Mouse (Mus musculus): ENCODE results near the gene Becn1. TPM values are rescaled to one million over a fixed set of nuclear protein-coding genes. Genes with fewer than 3 reads are reported as not detected.

The Becn1 gene
- polyA plus RNA-seq, 1 experiment, result not detected

DNA sequence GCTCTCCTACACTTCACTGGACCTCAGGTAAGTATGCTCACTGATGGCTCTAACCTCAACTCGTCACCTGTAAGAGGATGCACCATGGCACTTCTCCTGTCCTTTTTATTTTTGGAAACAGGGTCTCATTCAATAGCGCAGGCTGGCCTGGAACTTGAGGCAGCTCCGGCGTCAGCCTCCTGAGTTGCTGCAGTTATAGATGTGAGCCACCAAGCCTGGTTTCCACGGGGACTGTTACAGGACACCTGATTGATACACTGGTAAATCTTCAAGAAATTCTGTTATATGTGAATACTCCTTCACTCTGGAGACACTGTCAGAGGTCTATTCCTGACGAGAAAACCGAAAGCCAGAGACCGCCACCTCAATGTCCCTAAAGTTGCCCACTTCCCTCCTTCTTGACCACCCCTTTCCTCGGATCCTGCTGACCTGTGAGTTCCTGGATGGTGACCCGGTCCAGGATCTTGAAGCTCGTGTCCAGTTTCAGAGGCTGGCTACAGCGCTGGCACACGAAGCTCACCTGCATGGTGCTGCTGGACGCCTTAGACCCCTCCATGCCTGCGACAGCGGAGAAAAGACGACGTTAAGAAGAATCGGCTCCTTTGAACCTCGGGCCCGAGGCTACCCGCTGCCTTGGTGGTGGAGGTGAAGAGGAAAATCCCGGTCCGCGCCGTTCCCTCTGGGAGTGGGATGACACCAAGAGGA, 635 bp downstream of the Becn1 start:
- WGBS, result 11% methylated on average over 26 of the region's 26 CpGs
- Histone ChIP-seq H3K4me3 (ENCODE audit: insufficient read depth, low read depth, low read length) (peak overlapping the region; percentile 72), H3K27ac (ENCODE audit: insufficient read depth, low read depth, low read length) (no peak overlapping the region), H3K4me1 (ENCODE audit: control insufficient read depth, insufficient read depth, low read length) (peaks cover 5% of the 10 kb centered on the region; the same call in 1 of the 2 replicates)
- TF ChIP-seq POLR2A (IDR thresholded peaks at IDR 0.05; ENCODE audit: insufficient read depth, low read depth, low read length) (no peak), CTCF (IDR thresholded peaks at IDR 0.05; ENCODE audit: insufficient read depth, low read depth, low read length) (no peak)

DNA sequence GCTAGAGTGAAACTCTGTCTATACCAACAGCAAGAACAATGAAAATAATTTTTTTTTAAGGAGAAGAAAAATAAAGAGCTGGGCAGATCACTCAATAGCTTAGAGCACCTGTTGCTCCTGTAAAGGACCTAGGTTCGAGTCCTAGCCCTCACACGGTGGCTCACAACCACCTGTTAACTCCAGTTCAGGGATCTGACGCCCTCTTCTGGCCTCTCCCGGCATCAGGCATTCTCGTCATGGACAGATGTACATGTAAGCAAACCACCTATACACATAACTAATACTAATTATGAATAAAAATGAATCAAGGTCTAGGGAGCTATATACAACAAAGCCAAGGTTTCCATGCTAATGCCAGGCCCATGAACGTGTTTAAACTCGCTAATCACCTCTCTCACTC, 1.2 kb downstream of the Becn1 start:
- Histone ChIP-seq H3K4me1 (ENCODE audit: control insufficient read depth, insufficient read depth, low read length) (peaks cover 5% of the 10 kb centered on the region; the same call in 1 of the 2 replicates), H3K27ac (ENCODE audit: insufficient read depth, low read depth, low read length) (no peak overlapping the region), H3K4me3 (ENCODE audit: insufficient read depth, low read depth, low read length) (no peak overlapping the region)
- TF ChIP-seq POLR2A (IDR thresholded peaks at IDR 0.05; ENCODE audit: insufficient read depth, low read depth, low read length) (no peak), CTCF (IDR thresholded peaks at IDR 0.05; ENCODE audit: insufficient read depth, low read depth, low read length) (no peak)
- WGBS, result 66% methylated on average over 7 of the region's 7 CpGs

DNA sequence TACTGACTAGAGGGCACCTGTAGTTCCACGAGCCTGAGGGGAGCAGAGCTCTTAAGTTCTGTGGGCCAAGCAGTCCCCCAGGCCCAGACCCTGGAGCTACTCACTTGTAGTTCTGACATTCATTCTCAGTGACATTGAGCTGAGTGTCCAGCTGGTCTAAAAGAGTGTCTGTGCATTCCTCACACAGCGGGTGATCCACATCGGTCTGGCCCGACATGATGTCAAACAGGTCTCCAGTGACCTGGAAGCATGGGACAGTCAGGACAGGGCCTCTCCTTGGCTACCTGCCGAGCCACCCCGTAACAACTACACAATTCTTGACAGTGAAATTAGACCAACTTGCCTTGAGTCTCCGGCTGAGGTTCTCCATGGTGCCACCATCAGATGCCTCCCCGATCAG, 6.9 kb downstream of the Becn1 start:
- Histone ChIP-seq H3K4me3 (ENCODE audit: insufficient read depth, low read depth, low read length) (no peak overlapping the region), H3K27ac (ENCODE audit: insufficient read depth, low read depth, low read length) (no peak overlapping the region), H3K4me1 (ENCODE audit: control insufficient read depth, insufficient read depth, low read length) (no peaks in the 10 kb centered on the region)
- TF ChIP-seq CTCF (IDR thresholded peaks at IDR 0.05; ENCODE audit: insufficient read depth, low read depth, low read length) (no peak), POLR2A (IDR thresholded peaks at IDR 0.05; ENCODE audit: insufficient read depth, low read depth, low read length) (no peak)
- WGBS, result 91% methylated on average over 8 of the region's 8 CpGs

DNA sequence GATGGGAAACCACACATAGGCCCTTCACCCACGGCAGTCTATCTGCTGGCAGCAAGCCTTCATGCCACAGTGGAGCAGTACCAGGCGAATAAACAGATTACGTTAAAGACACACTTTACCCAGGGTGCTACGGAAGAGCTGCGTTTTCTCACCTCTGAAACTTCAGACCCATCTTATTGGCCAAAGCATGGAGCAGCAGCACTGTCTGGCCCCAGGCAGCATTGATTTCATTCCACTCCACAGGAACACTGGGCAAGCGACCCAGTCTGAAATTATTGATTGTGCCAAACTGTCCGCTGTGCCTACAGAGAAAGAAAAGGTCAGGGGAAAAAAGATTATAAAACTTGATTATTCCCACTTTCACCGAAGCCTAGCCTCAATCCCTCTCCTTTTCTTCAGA, 10.9 kb downstream of the Becn1 start:
- 88% methylated on average over 8 of the region's 8 CpGs for WGBS
- no peak overlapping the region for H3K27ac ChIP-seq (ENCODE audit: insufficient read depth, low read depth, low read length)
- no peaks in the 10 kb centered on the region for H3K4me1 ChIP-seq (ENCODE audit: control insufficient read depth, insufficient read depth, low read length)
- no peak for TF ChIP-seq POLR2A (IDR thresholded peaks at IDR 0.05; ENCODE audit: insufficient read depth, low read depth, low read length)
- H3K4me3 ChIP-seq (ENCODE audit: insufficient read depth, low read depth, low read length), result no peak overlapping the region

DNA sequence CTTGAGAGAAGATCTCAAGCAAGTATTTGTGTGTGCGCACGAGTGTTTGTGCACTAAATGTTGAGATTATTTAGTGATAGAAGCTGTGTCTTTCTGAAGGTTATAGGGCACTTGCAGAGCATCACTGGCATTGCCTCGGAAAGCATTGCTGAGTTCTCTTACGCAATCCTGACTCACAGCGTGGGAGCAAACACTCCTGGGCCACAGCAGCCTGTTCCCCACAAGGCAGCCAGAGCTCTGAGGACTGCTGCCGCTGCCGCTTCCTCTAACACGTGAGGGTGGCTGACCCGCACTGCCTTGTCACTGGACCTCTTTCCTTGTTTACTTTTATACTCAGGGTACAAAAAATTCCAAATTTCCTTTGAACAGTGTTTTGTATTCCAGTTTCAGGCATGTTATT, 14.8 kb downstream of the Becn1 start:
- Histone ChIP-seq H3K4me1 (ENCODE audit: control insufficient read depth, insufficient read depth, low read length) (no peaks in the 10 kb centered on the region), H3K4me3 (ENCODE audit: insufficient read depth, low read depth, low read length) (no peak overlapping the region), H3K27ac (ENCODE audit: insufficient read depth, low read depth, low read length) (no peak overlapping the region)
- WGBS, result 76% methylated on average over 9 of the region's 9 CpGs
- TF ChIP-seq POLR2A (IDR thresholded peaks at IDR 0.05; ENCODE audit: insufficient read depth, low read depth, low read length), result no peak
- no peak for TF ChIP-seq CTCF (IDR thresholded peaks at IDR 0.05; ENCODE audit: insufficient read depth, low read depth, low read length)

DNA sequence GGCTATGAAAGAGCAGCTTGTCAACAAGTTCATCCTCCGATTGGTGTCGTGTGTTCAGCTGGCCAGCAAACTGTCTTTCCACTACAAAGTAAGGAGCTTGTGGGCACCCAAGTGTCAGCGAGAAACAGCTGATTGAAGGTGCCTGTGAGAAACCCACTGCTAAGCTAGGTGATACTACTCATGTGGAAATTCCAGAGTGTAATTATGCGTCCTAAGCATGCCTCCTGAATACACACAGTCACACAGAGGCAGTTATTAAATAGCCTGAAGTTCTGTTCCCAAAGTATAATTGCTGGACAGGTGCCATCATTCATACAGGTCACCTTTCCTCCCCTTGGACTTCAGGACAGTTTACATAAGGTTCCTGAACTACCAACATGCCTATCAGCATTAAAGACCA, 18.3 kb downstream of the Becn1 start:
- WGBS, result 70% methylated on average over 4 of the region's 4 CpGs
- H3K4me3 ChIP-seq (ENCODE audit: insufficient read depth, low read depth, low read length), result no peak overlapping the region
- TF ChIP-seq CTCF (IDR thresholded peaks at IDR 0.05; ENCODE audit: insufficient read depth, low read depth, low read length) (no peak), POLR2A (IDR thresholded peaks at IDR 0.05; ENCODE audit: insufficient read depth, low read depth, low read length) (no peak)
- H3K4me1 ChIP-seq (ENCODE audit: control insufficient read depth, insufficient read depth, low read length), result peaks cover 3% of the 10 kb centered on the region
- H3K27ac ChIP-seq (ENCODE audit: insufficient read depth, low read depth, low read length), result no peak overlapping the region

DNA sequence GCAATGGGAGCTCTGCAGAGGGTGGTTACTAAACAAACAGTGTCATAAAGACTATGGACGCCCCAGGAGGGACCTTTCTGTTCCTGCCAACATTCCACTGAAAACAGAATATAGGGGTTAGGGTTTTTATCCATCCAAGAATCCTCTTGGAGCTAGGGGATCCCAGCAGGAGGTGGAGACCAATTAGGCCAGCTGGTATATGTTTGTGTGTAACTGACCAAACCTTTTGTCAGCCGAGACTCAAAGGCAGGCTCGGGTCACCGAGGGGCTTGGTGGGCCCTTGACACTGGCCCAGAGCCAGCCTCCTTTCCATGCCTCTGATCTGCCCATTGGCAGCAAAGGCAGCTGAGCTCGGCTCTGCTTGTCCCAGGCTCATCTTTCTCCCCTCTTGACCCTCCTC, 19.2 kb downstream of the Becn1 start:
- no peak for TF ChIP-seq CTCF (IDR thresholded peaks at IDR 0.05; ENCODE audit: insufficient read depth, low read depth, low read length)
- no peak for TF ChIP-seq POLR2A (IDR thresholded peaks at IDR 0.05; ENCODE audit: insufficient read depth, low read depth, low read length)
- no peak overlapping the region for H3K27ac ChIP-seq (ENCODE audit: insufficient read depth, low read depth, low read length)
- 10% methylated on average over 5 of the region's 5 CpGs for WGBS

DNA sequence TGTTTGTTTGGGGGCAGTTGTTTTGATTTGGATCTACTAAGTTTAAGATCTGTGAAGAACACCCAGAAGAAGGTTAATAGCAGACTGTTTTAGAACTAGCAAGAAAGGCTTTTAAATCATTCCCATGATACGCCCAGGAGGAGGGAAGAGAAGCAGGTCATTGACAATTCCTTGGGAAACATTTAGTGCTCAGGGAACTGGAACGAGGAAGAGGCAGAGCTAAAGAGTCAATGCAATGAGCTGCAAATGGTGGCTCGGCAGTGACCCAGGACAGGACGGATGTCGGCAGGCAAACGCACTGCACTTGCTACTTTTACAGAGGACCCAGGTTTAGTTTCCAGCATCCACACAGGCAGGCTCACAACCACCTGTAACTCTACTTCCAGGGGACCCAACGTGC, 21.2 kb downstream of the Becn1 start:
- TF ChIP-seq POLR2A (IDR thresholded peaks at IDR 0.05; ENCODE audit: insufficient read depth, low read depth, low read length) (no peak), CTCF (IDR thresholded peaks at IDR 0.05; ENCODE audit: insufficient read depth, low read depth, low read length) (no peak)
- no peak overlapping the region for H3K4me3 ChIP-seq (ENCODE audit: insufficient read depth, low read depth, low read length)
- WGBS, result 53% methylated on average over 7 of the region's 7 CpGs

More for the DNA sequence above, 19.2 kb downstream of the Becn1 start:
- peaks cover 7% of the 10 kb centered on the region for H3K4me1 ChIP-seq (ENCODE audit: control insufficient read depth, insufficient read depth, low read length)
- no peak overlapping the region for H3K4me3 ChIP-seq (ENCODE audit: insufficient read depth, low read depth, low read length)

DNA sequence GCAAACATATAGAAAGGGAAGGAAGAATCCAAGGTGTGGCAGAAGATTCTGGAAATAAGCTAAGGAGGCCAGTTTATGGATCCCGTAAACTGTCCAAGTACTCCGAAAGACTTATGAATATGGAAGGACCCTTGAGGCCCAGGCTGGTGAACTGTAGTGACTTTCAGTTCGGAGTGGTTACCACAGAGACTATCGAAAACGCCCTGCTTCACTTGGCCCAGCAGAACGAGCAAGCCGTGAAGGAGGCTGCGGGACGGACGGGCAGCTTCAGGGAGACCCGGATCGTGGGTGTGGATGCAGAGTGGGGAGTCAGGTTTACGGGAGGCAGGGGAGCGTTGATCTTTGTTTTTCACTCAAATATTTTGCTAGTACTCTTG, 22.9 kb downstream of the Becn1 start:
- H3K27ac ChIP-seq (ENCODE audit: insufficient read depth, low read depth, low read length), result no peak overlapping the region
- H3K4me1 ChIP-seq (ENCODE audit: control insufficient read depth, insufficient read depth, low read length), result peaks cover 24% of the 10 kb centered on the region
- no peak for TF ChIP-seq CTCF (IDR thresholded peaks at IDR 0.05; ENCODE audit: insufficient read depth, low read depth, low read length)
- no peak for TF ChIP-seq POLR2A (IDR thresholded peaks at IDR 0.05; ENCODE audit: insufficient read depth, low read depth, low read length)
- WGBS, result 54% methylated on average over 14 of the region's 14 CpGs
- H3K4me3 ChIP-seq (ENCODE audit: insufficient read depth, low read depth, low read length), result peak overlapping the region; percentile 98

More for the DNA sequence above, 21.2 kb downstream of the Becn1 start:
- Histone ChIP-seq H3K4me1 (ENCODE audit: control insufficient read depth, insufficient read depth, low read length) (peaks cover 24% of the 10 kb centered on the region), H3K27ac (ENCODE audit: insufficient read depth, low read depth, low read length) (no peak overlapping the region)
